Mouse (Mus musculus) lung, adult 2 months (tissue): ENCODE measurements around the gene Zbed6.

Experiments used
- CTCF ChIP-seq: fragments of 200-500 bp; IDR thresholded peaks from 2 replicates; pipeline ENCODE4 v1.5.1; 2011; ENCODE audit warnings: mild to moderate bottlenecking, low read length, control low read depth; ENCODE audit not compliant: insufficient read depth
- POLR2A ChIP-seq: fragments of 200-500 bp; IDR thresholded peaks from 2 replicates; pipeline ENCODE4 v1.6.1; 2011; ENCODE audit warnings: low read depth, mild to moderate bottlenecking, control low read depth, low read length, borderline replicate concordance; ENCODE audit errors: extremely low read depth

DNA sequence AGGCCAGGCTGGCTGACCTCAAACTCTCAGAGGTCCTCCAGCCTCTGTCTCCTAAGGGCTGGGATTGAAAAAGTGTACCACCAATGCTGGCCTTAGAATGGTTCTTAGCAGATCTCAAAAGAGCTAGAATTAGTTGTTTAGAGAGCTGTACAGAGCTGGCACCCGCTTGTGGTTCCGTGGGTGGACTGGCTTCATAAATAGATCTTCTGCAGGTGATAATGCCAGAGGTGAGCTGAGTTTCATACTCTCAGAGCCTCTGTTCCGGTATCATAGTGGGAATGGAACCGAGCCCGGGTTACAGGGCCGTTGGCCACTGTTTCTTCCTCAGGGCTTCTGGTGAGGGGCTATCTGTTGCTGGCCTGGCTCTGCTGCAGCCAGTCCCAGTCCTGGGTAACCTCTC is 30.4 kb upstream of the Zbed6 start:
- TF ChIP-seq CTCF (no peak), POLR2A (no peak)
